Mouse (Mus musculus) erythroblast, embryonic 14.5 days (primary cell): Measurements from ENCODE around the gene Apba2.

Source experiments
- GATA1 ChIP-seq: IDR thresholded peaks from 2 replicates; pipeline ENCODE4 v1.6.1; 2012; ENCODE audit warnings: low read length, inconsistent platforms, mixed read lengths
- TAL1 ChIP-seq: IDR thresholded peaks from 3 replicates; pipeline ENCODE4 v1.6.1; 2012; ENCODE audit warnings: low read length, inconsistent platforms, mixed read lengths

DNA sequence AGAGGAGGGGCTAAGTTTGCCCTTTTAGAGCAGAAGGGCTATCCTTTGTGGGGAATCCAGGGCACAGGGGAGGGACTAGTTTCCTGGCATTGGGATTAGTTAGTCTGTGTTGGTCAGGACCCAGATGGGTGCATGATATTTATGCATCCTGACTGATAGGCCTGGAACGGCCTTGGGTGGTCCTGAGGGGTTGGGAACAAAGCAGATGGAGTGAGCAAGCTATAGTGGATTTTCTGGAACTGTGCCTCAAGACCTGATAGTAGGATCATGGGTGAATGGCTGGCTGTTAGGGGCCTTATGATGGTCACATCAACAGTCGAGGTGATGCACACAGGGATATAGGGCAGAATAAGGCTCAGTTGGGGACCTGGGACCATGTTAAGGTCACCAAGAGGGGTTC lies 8.4 kb downstream of the Apba2 start:
- TF ChIP-seq GATA1: no peak
- TF ChIP-seq TAL1: no peak
